Mouse (Mus musculus): ENCODE results near the gene Cul7.
A peak's percentile ranks its signal among the peaks of the same experiment; 100 is the strongest.

Cul7 gene

DNA sequence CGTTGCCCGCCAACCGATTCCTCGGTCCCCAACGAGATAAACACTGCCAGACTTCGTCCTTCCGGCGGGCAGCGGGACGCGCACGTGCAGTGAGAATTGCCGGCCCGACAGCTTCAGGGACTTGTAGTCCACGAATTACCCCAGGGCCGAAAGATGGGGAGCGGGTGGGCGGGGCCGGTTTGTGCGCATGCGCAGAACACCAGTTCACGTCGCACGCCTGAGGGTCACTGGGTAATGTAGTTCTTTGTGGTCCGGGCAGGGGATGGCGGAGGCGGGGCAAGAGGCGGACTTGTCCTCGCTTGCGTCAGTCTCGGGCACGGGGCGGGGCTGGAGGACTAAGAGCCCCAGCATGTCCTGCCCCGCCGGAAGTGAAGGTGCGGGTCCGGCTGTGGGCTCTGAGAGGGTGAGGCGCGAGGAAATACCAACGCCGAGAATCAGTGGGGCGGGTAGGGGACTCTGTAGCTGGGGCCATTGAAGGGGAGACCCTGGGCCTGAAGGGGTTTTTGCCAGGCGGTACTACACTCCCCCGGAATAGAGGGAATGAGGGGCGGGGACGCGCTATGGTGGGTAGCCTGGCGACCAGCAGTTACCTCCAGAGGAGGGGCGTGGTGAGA lies 30.7 kb downstream of the Cul7 start, which contains the start of gene Klhdc3:
Gene Klhdc3, minus strand, starts transcription at position 155 of the 614 bp plus-strand sequence.
- TF ChIP-seq POU5F1 (IDR thresholded peaks at IDR 0.05; ENCODE audit: borderline replicate concordance, low read length) (no peak), CTCF (conservative IDR thresholded peaks at IDR 0.05; ENCODE audit: low read length) (no peak), NANOG (IDR thresholded peaks at IDR 0.05; ENCODE audit: borderline replicate concordance, low read length) (no peak)
- no peaks in the 10 kb centered on the region for H3K27me3 ChIP-seq (ENCODE audit: insufficient read depth, low read length)

DNA sequence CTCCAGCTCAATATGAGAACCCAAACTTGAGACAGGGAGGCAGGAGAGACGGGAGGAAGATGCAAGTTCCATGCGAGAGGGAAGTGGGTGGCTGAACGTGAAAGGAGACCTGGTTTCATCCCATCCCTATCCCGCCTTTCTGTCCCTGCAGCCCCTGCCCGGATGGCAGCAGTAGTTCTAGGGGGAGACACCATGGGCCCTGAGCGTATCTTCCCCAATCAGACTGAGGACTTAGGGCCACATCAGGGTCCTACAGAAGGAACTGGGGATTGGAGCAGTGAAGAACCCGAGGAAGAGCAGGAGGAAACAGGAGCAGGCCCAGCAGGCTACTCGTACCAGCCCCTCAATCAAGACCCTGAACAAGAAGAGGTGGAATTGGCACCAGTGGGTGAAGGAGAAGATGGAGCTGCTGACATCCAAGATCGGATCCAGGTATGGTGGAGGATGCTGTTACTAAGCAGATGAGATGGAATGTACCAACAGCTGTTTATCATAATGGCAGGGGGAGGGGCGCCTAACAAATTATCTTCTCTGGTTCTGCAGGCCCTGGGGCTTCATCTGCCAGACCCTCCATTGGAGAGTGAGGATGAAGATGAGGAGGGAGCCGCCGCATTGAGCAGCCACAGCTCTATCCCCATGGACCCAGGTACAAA lies 31.5 kb downstream of the Cul7 start:
- peaks cover 85% of the 10 kb centered on the region for H3K4me1 ChIP-seq (replicated peaks; ENCODE audit: low read depth, low read length)
- no peaks in the 10 kb centered on the region for H3K27me3 ChIP-seq (ENCODE audit: insufficient read depth, low read length)
- H3K9me3 ChIP-seq (ENCODE audit: low read length): no peaks in the 10 kb centered on the region
- H3K4me3 ChIP-seq (replicated peaks; ENCODE audit: low read length): peak overlapping the region; percentile 93
- H3K36me3 ChIP-seq (ENCODE audit: insufficient read depth, low read length): peaks cover 68% of the 10 kb centered on the region
- TF ChIP-seq NANOG (IDR thresholded peaks at IDR 0.05; ENCODE audit: borderline replicate concordance, low read length): no peak
- TF ChIP-seq CTCF (conservative IDR thresholded peaks at IDR 0.05; ENCODE audit: low read length): no peak
- no peak for TF ChIP-seq POU5F1 (IDR thresholded peaks at IDR 0.05; ENCODE audit: borderline replicate concordance, low read length)

More for the DNA sequence above, 30.7 kb downstream of the Cul7 start, which contains the start of gene Klhdc3:
- H3K36me3 ChIP-seq (ENCODE audit: insufficient read depth, low read length): peaks cover 68% of the 10 kb centered on the region
- H3K4me1 ChIP-seq (replicated peaks; ENCODE audit: low read depth, low read length): peaks cover 87% of the 10 kb centered on the region
- no peaks in the 10 kb centered on the region for H3K9me3 ChIP-seq (ENCODE audit: low read length)
- H3K4me3 ChIP-seq (replicated peaks; ENCODE audit: low read length): peak within 1 kb of the TSS; percentile 93

DNA sequence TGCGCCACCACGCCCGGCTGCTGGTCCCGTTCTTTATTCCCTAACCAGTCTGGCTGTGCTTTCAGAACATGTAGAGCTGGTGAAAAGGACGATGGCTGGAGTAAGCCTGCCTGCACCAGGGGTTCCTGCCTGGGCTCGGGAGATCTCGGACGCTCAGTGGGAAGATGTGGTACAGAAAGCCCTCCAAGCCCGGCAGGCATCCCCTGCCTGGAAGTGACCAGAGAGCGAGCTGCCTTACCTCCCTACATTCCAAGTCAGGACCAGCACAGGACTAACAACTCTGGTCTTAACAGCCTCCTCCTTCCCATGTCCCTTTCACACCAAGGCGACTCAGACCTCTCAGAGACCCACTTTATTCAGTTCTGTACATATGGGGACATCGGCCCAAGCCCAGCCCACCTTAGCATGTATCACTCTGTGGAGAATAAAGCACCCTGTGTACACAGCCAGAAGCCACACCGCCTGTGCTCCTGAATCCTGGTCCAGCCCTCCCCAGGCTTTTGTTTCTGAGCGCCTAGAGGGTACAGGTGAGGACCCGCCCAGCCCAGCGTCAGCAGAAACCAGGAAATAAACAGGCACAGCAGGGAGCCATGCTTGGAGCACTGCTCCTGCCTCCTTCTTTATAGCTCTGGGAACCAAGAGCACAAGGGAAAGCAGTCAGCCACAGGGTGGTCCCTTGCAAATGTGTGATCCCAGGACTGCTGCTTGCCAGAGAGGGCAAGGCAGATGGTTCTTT lies 32.7 kb downstream of the Cul7 start:
- H3K27me3 ChIP-seq (ENCODE audit: insufficient read depth, low read length): no peaks in the 10 kb centered on the region
- no peak for TF ChIP-seq POU5F1 (IDR thresholded peaks at IDR 0.05; ENCODE audit: borderline replicate concordance, low read length)
- TF ChIP-seq NANOG (IDR thresholded peaks at IDR 0.05; ENCODE audit: borderline replicate concordance, low read length): no peak
- no peak for TF ChIP-seq CTCF (conservative IDR thresholded peaks at IDR 0.05; ENCODE audit: low read length)
- peaks cover 85% of the 10 kb centered on the region for H3K4me1 ChIP-seq (replicated peaks; ENCODE audit: low read depth, low read length)

DNA sequence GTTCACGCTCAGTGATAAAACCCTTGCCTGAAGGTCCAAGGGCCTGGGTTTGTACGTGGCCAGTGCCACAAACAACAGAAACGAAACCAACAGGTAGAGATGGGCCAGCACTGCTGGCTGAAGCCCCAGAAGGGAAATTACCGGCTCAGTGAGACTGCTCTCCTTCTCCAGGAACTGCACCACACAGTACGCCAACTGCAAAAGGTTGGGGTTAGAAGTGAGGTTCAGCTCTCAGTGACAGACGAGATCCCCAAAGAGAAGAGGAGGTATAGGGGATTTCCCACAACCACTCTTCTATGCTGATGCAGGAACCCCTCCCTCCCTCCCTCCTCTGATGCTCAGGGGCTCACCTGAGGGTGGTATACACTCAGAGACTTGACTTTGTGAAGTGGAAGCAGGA lies 35.8 kb downstream of the Cul7 start:
- H3K4me1 ChIP-seq (replicated peaks; ENCODE audit: low read depth, low read length): peaks cover 74% of the 10 kb centered on the region
- no peaks in the 10 kb centered on the region for H3K9me3 ChIP-seq (ENCODE audit: low read length)

More for the DNA sequence above, 32.7 kb downstream of the Cul7 start:
- H3K9me3 ChIP-seq (ENCODE audit: low read length): no peaks in the 10 kb centered on the region
- peak overlapping the region; percentile 93 for H3K4me3 ChIP-seq (replicated peaks; ENCODE audit: low read length)
- peaks cover 68% of the 10 kb centered on the region for H3K36me3 ChIP-seq (ENCODE audit: insufficient read depth, low read length)

DNA sequence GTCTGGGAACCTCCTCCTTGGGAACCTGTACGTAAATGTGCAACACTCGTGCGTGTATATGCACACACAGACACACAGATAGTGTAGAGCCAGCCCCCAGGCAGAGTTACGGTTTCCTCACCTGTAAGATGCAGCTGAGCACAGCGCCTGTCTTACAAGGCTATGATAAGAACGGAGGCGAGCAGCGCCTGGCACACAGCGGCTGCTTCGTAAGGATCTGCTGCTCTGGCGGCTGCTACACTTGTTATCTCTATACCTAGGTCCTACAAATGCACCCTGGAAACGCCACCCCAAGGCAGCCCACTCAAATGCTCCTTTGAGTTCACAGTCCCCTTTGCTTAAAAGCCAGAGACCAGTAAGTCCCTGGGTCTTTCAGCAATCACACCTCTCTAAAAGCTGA lies 40.5 kb downstream of the Cul7 start:
- H3K9me3 ChIP-seq (ENCODE audit: low read length): no peaks in the 10 kb centered on the region
- H3K4me1 ChIP-seq (replicated peaks; ENCODE audit: low read depth, low read length): peaks cover 64% of the 10 kb centered on the region
- no peak overlapping the region for H3K4me3 ChIP-seq (replicated peaks; ENCODE audit: low read length)
- peaks cover 72% of the 10 kb centered on the region for H3K36me3 ChIP-seq (ENCODE audit: insufficient read depth, low read length)
- no peaks in the 10 kb centered on the region for H3K27me3 ChIP-seq (ENCODE audit: insufficient read depth, low read length)
- TF ChIP-seq POU5F1 (IDR thresholded peaks at IDR 0.05; ENCODE audit: borderline replicate concordance, low read length) (no peak), NANOG (IDR thresholded peaks at IDR 0.05; ENCODE audit: borderline replicate concordance, low read length) (no peak), CTCF (conservative IDR thresholded peaks at IDR 0.05; ENCODE audit: low read length) (no peak)

More for the DNA sequence above, 35.8 kb downstream of the Cul7 start:
- H3K36me3 ChIP-seq (ENCODE audit: insufficient read depth, low read length): peaks cover 85% of the 10 kb centered on the region
- no peaks in the 10 kb centered on the region for H3K27me3 ChIP-seq (ENCODE audit: insufficient read depth, low read length)
- no peak overlapping the region for H3K4me3 ChIP-seq (replicated peaks; ENCODE audit: low read length)
- TF ChIP-seq CTCF (conservative IDR thresholded peaks at IDR 0.05; ENCODE audit: low read length) (no peak), POU5F1 (IDR thresholded peaks at IDR 0.05; ENCODE audit: borderline replicate concordance, low read length) (no peak), NANOG (IDR thresholded peaks at IDR 0.05; ENCODE audit: borderline replicate concordance, low read length) (no peak)

DNA sequence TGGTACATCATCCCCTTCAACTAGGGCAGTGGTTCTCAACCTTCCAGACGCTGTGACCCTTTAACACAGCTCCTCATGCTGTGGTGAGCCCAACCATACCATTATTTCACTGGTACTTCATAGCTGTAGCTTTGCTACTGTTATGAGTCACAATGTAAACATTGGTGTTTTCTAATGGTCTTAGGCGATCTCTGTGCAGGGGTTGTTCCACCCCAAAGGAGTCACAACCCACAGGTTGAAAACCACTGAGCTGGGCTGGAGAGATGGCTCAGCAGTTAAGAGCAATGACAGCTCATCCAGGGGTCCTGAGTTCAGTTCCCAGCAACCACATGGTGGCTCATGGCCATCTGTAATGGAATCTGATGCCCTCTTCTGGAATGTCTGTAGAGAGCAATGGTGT lies 41.3 kb downstream of the Cul7 start:
- Histone ChIP-seq H3K4me1 (replicated peaks; ENCODE audit: low read depth, low read length) (peaks cover 67% of the 10 kb centered on the region), H3K27me3 (ENCODE audit: insufficient read depth, low read length) (no peaks in the 10 kb centered on the region), H3K4me3 (replicated peaks; ENCODE audit: low read length) (no peak overlapping the region), H3K9me3 (ENCODE audit: low read length) (no peaks in the 10 kb centered on the region), H3K36me3 (ENCODE audit: insufficient read depth, low read length) (peaks cover 72% of the 10 kb centered on the region)
- TF ChIP-seq NANOG (IDR thresholded peaks at IDR 0.05; ENCODE audit: borderline replicate concordance, low read length): no peak
- no peak for TF ChIP-seq POU5F1 (IDR thresholded peaks at IDR 0.05; ENCODE audit: borderline replicate concordance, low read length)
- TF ChIP-seq CTCF (conservative IDR thresholded peaks at IDR 0.05; ENCODE audit: low read length): no peak

DNA sequence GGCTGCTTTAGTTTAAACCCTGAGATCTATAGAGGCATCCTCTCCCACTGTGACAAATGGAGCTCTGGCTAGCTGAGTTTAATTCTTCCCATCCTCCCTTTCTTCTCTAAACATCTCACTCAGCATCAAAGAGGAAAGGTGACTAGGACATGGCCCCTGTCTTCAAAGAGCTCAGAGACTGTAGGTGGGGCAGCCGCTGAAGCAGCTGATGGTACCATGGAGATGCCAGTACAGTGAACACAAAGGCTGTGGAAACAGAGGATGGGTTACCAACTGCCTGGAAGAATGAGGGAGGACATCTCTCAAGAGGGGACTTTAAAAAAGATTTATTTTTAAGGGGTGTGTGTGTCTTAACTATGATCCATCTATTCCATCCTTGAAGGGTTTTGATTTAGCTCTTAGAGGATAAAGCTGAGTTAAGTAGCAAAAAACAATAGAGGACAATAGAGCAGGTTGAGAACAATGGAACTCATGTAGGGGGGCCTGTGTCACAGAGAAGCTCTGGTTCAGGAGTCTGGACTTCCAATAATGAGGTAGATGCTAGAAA lies 44.5 kb downstream of the Cul7 start:
- TF ChIP-seq CTCF (conservative IDR thresholded peaks at IDR 0.05; ENCODE audit: low read length): no peak
- TF ChIP-seq NANOG (IDR thresholded peaks at IDR 0.05; ENCODE audit: borderline replicate concordance, low read length): peak; percentile 78; the same call in 1 of the 2 replicates
- Histone ChIP-seq H3K27me3 (ENCODE audit: insufficient read depth, low read length) (no peaks in the 10 kb centered on the region), H3K36me3 (ENCODE audit: insufficient read depth, low read length) (peaks cover 64% of the 10 kb centered on the region), H3K9me3 (ENCODE audit: low read length) (no peaks in the 10 kb centered on the region), H3K4me3 (replicated peaks; ENCODE audit: low read length) (no peak overlapping the region), H3K4me1 (replicated peaks; ENCODE audit: low read depth, low read length) (peaks cover 73% of the 10 kb centered on the region)

DNA sequence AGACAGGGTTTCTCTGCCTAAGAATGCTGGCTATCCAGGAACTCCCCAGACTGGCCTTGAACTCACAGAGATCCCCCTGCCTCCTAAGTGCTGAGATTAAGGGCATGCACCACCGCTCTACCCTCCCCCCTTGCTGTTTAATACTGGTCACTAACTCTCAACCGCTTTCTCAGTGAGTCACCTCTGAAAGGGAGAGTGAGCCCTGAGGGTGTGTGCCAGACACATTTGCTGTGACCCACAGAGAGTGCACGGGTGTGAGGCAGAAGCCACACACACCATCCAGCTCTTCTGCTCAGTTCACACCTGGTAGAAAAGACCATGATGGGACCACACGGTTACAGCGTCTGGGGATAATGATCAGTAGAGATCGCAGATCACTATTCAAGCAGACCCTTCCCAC lies 48.4 kb downstream of the Cul7 start:
- TF ChIP-seq POU5F1 (IDR thresholded peaks at IDR 0.05; ENCODE audit: borderline replicate concordance, low read length) (no peak), CTCF (conservative IDR thresholded peaks at IDR 0.05; ENCODE audit: low read length) (no peak), NANOG (IDR thresholded peaks at IDR 0.05; ENCODE audit: borderline replicate concordance, low read length) (no peak)
- Histone ChIP-seq H3K27me3 (ENCODE audit: insufficient read depth, low read length) (no peaks in the 10 kb centered on the region), H3K4me3 (replicated peaks; ENCODE audit: low read length) (no peak overlapping the region), H3K4me1 (replicated peaks; ENCODE audit: low read depth, low read length) (peaks cover 82% of the 10 kb centered on the region), H3K9me3 (ENCODE audit: low read length) (no peaks in the 10 kb centered on the region), H3K36me3 (ENCODE audit: insufficient read depth, low read length) (peaks cover 70% of the 10 kb centered on the region)
